Mouse (Mus musculus) large intestine, adult 2 months (tissue): ENCODE measurements around the gene Tbc1d32. TPM values are rescaled to one million over a fixed set of nuclear protein-coding genes. Genes with fewer than 3 reads are reported as not detected.

Experiments
- polyA plus RNA-seq: library from polyadenylated mRNA; depleted of rRNA; stranded (reverse); fragments of >200 nt; gene quantifications from 2 replicates; pipeline ENCODE4 v1.2.3, GENCODE M21; 2012; rRNA removed

Gene Tbc1d32
- polyA plus RNA-seq, 1 experiment = 0.33 TPM

Other genes starting within 250 kb of the Tbc1d32 start
- 1.1 TPM in 2 replicates for gene Msl3l2, start 121.8 kb downstream of the Tbc1d32 start, polyA plus RNA-seq
- gene Gja1, start 148.6 kb upstream of the Tbc1d32 start, polyA plus RNA-seq = 9.3 and 11.6 TPM in 2 replicates